Mouse (Mus musculus) cerebellum, adult 2 months (tissue): Measurements from ENCODE around the gene Rpl27.

Experiments
- CTCF ChIP-seq: fragments of 200-500 bp; IDR thresholded peaks from 2 replicates; pipeline ENCODE4 v1.5.1; 2011; ENCODE audit warnings: low read depth, mild to moderate bottlenecking, control low read depth, low read length, moderate library complexity, borderline replicate concordance; ENCODE audit not compliant: insufficient read depth
- POLR2A ChIP-seq: fragments of 200-500 bp; IDR thresholded peaks from 2 replicates; pipeline ENCODE4 v1.6.1; 2011; ENCODE audit warnings: low read length, control low read depth, borderline replicate concordance; ENCODE audit not compliant: insufficient read depth

GRCm38 (mm10) chr11:101448899-101449298, 6.8 kb downstream of the Rpl27 start:
- TF ChIP-seq CTCF (no peak), POLR2A (no peak)
